Mouse (Mus musculus) megakaryocyte, embryonic 14.5 days (primary cell): ENCODE measurements around the gene Krtdap.

Source experiments
- FLI1 ChIP-seq: IDR thresholded peaks from 2 replicates; pipeline ENCODE4 v1.6.1; 2012; ENCODE audit warnings: low read length, inconsistent platforms, mixed read lengths
- GATA1 ChIP-seq: IDR thresholded peaks from 3 replicates; pipeline ENCODE4 v1.6.1; 2012; ENCODE audit warnings: mixed read lengths, low read length, inconsistent platforms, borderline replicate concordance

DNA sequence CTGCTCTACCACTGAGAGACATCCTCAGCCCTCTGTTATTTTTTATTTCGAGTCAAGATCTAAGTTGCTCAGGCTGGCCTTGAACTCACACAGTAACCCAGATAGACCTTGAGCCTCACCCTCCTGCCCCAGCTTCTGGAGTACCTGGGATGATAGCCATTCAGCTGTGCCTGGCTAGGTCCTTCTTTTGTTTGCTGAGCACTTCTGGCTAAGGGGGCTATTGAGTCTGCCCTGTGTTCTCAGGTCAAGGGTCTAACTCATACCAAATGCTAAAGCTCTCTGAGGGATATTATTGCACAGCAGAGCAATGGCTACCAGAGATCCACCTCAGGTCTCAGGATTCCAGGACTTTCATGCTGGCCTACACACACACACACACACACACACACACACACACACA, 2.5 kb upstream of the Krtdap start:
- TF ChIP-seq FLI1 (no peak), GATA1 (no peak)
